Mouse (Mus musculus): ENCODE results near the gene Thy1.

Gene Thy1

DNA sequence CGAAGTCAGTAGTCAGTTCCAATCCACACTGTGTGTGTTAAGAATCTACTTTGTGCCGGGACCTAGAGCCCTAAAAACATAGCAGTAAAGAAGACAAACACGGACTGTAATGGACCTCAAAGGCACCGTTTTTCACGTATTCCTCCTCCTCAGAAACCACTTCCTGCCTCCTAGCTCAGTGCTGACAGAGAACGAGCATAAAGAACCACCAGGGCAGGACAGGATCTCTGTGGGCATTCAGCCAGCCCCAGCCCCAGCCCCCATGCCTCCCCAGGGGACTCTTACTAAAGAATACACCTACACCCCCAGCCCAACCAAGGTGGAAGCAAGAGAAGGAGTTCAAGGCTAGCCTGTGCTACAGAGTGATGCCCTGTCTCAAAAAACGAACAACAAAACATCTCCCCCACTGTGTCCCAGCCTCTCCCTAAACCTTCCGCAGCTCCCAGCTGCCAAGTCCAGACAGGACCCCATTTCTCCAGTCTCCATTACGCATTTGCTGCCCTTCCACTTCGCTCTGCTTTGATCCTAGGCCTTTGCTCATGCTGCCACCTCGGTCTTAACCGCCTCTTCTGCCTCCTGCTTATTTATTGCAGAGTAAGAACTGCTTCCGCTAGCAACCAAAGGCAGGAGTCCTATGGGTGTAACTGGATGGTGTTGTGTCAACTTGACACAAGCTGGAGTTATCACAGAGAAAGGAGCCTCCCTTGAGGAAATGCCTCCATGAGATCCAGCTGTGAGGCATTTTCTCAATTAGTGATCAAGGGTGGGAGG lies 9.0 kb upstream of the Thy1 start:
- DNase-seq (ENCODE audit: extremely low spot score, low spot score), result no peak

DNA sequence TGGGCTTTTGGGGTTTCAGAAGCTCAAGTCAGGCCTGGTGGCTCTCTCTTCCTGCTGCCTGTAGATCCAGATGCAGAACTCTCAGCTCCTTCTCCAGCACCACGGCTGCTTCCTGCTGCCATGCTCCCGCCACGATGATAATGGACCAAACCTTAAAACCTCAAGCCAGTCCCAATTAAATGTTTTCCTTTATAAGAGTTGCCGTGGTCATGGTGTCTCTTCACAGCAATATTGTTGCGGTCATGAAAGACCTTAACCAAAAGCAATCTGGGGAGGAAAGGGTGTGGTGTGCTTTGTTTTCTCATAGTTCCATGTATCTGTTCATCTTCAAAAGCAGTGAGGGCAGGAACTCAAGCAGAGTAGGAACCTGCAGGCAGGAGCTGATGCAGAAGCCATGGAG lies 6.1 kb upstream of the Thy1 start:
- DNase-seq (ENCODE audit: extremely low spot score, low spot score), result no peak

DNA sequence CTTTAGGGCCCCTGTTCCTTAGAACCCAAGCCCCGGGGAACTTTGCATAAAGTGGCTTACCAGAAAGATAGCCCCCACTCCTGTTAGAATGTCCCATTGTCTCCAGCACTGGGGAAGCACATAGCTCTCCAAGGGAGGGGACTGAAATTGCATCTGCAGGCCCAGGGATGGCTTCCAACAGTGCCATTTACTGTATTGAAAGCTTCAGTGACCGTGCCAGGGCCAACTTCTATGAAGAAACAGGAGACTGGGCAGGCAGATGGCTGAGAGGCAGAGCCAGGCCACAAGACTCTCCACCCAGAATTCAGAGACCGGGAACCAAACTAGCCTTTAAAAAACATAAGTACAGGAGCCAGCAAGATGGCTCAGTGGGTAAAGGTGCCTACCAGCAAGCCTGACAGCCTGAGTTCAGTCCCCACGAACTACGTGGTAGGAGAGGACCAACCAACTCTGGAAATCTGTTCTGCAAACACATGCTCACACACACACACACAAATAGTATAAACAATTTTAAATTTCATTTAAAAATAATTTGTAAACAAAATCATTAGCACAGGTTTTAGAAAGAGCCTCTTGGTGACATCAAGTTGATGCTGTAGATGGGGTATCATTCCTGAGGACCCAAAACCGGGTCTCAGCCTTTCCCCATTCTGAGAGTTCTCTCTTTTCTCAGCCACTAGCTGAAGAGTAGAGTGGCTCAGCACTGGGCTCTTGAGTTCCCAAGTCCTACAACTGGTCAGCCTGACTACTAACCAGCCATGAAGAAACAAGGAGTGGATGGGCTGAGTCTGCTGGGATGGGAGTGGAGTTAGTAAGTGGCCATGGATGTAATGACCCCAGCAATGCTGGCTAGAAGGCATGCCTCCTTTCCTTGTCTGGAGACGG lies 1.4 kb upstream of the Thy1 start:
- DNase-seq (ENCODE audit: extremely low spot score, low spot score), result no peak

DNA sequence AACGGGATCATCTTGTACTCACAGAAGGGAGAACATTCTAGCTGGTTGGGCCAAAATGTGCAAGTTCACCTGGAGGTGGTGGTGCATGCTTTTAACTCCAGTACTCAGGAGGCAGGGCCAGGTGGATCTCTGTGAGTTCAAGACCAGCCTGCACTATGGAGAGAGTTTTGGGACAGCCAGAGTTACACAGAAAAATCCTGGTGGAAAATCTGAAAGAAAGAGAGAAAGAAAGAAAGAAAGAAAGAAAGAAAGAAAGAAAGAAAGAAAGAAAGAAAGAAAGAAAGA lies 846 bp upstream of the Thy1 start:
- no peak for DNase-seq (ENCODE audit: extremely low spot score, low spot score)

DNA sequence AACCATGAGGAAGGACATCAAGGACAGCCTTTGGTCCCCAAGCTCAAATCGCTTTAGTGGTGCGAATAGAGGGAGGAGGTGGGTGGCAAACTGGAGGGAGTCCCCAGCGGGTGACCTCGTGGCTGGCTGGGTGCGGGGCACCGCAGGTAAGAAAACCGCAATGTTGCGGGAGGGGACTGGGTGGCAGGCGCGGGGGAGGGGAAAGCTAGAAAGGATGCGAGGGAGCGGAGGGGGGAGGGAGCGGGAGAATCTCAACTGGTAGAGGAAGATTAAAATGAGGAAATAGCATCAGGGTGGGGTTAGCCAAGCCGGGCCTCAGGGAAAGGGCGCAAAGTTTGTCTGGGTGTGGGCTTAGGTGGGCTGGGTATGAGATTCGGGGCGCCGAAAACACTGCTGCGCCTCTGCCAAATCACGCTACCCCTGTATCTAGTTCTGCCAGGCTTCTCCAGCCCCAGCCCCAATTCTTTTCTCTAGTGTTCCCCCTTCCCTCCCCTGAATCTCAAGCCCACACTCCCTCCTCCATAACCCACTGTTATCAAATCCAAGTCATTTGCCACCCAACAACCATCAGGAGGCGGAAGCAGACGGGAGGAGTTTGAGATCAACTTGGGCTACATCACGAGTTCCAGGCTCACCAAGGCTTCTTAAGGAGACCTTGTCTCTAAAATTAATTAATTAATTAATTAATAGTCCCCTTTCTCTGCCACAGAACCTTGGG lies 683 bp downstream of the Thy1 start:
- DNase-seq (ENCODE audit: extremely low spot score, low spot score), result peak; percentile 22

GRCm38 (mm10) chr9:44044426-44045157 lies 1.4 kb downstream of the Thy1 start:
- DNase-seq (ENCODE audit: extremely low spot score, low spot score), result no peak

GRCm38 (mm10) chr9:44045158-44045883 lies 2.1 kb downstream of the Thy1 start:
- no peak for DNase-seq (ENCODE audit: extremely low spot score, low spot score)

DNA sequence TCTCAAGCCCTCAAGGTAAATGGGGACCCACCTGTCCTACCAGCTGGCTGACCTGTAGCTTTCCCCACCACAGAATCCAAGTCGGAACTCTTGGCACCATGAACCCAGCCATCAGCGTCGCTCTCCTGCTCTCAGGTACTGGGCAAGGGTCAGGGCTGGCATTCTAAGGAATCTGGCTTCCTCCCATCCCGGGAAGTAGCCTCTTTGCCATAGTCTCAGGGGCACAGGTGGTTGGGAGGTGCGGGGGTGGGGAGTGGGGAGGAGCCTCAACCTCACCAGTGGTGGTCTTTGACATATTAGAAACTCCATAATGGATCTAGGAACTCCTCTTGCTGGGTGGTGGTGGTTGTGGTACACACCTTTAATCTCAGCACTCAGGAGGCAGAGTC lies 2.7 kb downstream of the Thy1 start:
- no peak for DNase-seq (ENCODE audit: extremely low spot score, low spot score)

DNA sequence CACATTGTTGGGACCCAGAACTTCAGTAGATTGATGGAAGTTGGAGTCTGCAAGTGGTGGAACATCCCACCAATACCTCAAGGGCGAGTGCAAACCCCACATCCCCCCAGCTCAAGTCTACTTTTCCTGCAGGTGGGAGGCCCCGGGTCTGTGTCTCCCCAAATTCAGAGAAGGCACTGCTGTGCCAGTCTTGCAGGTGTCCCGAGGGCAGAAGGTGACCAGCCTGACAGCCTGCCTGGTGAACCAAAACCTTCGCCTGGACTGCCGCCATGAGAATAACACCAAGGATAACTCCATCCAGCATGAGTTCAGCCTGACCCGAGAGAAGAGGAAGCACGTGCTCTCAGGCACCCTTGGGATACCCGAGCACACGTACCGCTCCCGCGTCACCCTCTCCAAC lies 3.2 kb downstream of the Thy1 start:
- no peak for DNase-seq (ENCODE audit: extremely low spot score, low spot score)

- DNase-seq (ENCODE audit: extremely low spot score, low spot score), result no peak
These were observed 3.9 kb downstream of the Thy1 start for GRCm38 (mm10) chr9:44047071-44047470.

- no peak for DNase-seq (ENCODE audit: extremely low spot score, low spot score)
These were observed 4.6 kb downstream of the Thy1 start for GRCm38 (mm10) chr9:44047571-44048490.

GRCm38 (mm10) chr9:44048541-44049380 lies 5.6 kb downstream of the Thy1 start:
- no peak for DNase-seq (ENCODE audit: extremely low spot score, low spot score)

- DNase-seq (ENCODE audit: extremely low spot score, low spot score), result no peak
These were observed 6.4 kb downstream of the Thy1 start for GRCm38 (mm10) chr9:44049381-44050165.

DNA sequence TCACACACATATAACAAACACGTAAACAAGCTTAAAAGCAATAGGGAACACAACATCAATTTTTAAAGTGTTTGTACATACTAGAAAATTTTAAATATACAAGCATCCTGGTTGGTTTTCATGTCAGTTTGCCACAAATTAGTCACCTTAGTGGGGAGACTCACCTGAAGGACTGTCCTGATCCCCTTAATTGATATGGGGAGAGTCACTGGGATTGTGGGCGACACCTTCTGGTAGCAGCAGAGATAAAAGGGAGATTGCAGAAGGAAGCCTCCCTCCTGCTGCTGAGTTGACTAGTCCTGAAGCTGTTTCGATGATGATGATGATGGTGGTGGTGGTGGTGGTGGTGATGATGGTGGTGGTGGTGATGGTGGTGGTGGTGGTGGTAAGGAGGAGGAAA lies 9.7 kb downstream of the Thy1 start:
- no peak for DNase-seq (ENCODE audit: extremely low spot score, low spot score)

DNA sequence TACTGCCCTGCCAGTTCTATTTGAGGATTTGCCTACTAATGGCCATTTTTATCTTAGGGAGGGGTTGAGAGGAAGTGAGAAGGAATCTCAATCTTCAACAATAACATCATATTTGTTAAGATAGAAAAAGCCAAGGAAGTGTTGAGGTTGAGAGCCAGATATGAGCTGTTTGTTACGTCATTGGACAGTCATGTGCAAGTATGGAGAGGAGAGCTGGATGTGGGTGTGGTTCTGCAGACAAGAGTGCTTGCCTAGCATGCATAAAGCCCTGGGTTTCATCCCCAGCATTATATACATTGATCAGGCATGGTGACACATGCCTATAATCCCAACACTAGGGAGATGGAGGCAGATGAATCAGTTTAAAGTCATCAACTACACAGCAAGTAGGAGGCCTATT lies 10.8 kb downstream of the Thy1 start:
- no peak for DNase-seq (ENCODE audit: extremely low spot score, low spot score)

- no peak for DNase-seq (ENCODE audit: extremely low spot score, low spot score)
These were observed 15.4 kb downstream of the Thy1 start for GRCm38 (mm10) chr9:44058606-44059005.

DNA sequence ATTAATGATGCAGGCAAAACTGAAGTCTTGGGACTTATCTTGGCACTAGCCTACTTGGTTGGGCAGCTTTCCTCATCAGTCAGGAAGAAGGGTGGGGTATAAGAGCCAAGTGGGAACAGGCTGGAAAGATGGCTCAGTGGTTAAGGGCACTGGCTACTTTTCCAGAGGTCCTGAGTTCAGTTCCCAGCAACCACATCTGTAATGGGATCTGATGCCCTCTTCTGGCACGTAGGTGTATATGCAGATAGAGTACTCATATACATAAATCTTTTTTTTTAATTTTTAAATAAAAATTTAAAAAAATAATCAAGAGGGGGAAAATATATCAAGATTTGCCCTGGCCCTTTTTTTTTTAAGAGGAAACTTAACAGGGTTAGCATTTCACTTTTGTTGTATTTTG lies 22.0 kb downstream of the Thy1 start:
- no peak for DNase-seq (ENCODE audit: extremely low spot score, low spot score)

- peak; percentile 100 for DNase-seq (ENCODE audit: extremely low spot score, low spot score)
These were observed 23.6 kb downstream of the Thy1 start, which contains the start of gene Usp2 for GRCm38 (mm10) chr9:44066785-44067225. Usp2 (plus strand) TSS chr9:44067021.

Data from neural tube, embryonic 10.5 days (tissue).